Mouse (Mus musculus) brain, embryonic 14.5 days (tissue): ENCODE data around the gene Rab35.

ENCODE experiments used
- CTCF ChIP-seq: fragments of 200-500 bp; IDR thresholded peaks from 2 replicates; pipeline ENCODE4 v1.5.1; 2012; ENCODE audit warnings: inconsistent platforms, mild to moderate bottlenecking, moderate library complexity, borderline replicate concordance; ENCODE audit not compliant: insufficient read depth, insufficient read length; ENCODE audit errors: extremely low read depth
- POLR2A ChIP-seq: fragments of 200-500 bp; IDR thresholded peaks from 2 replicates; pipeline ENCODE4 v1.6.1; 2012; ENCODE audit warnings: mild to moderate bottlenecking, inconsistent platforms, borderline replicate concordance; ENCODE audit not compliant: poor library complexity, insufficient read depth, insufficient read length, severe bottlenecking; ENCODE audit errors: extremely low read depth

DNA sequence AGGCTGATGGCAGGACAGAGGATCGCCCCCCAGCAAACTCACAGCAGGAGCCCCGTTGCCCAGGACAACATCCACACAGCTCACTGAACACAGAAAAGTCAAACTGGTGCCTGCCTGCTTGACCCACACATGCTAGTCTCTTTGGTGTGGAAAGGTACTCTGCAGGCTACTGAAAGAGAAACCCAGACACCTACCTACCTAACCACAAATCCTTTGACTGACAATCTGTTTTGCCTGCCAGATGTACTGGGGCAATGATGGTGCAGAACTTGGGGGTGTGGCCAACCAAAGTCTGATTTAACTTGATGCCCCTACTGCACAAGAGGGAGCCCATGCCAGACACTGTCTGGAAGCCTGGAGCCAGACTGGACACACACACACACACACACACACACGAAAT lies 61.6 kb downstream of the Rab35 start:
- no peak for TF ChIP-seq POLR2A
- TF ChIP-seq CTCF = no peak
